Mouse (Mus musculus) layer of hippocampus, postnatal 10 days (tissue): ENCODE data around the gene Slc7a8. TPM values are rescaled to one million over a fixed set of nuclear protein-coding genes. Genes with fewer than 3 reads are reported as not detected.

Experiments used
- DNase-seq, 2 experiments: peaks; one replicate each; pipeline ENCODE4 v3.0.0; 2021; ENCODE audit warnings: low spot score in 2 of 2
- long read RNA-seq: library from polyadenylated mRNA; stranded (forward); transcript quantifications from one replicate; pipeline ENCODE4 v2.0.0, GENCODE M21; 2023
- total RNA-seq, 2 experiments: library from RNA; stranded (reverse); gene quantifications; 2 replicates each; pipeline ENCODE4 v1.2.3; 2021

Gene Slc7a8
- 10 to 100 TPM; 63.7 to 66.3 TPM for total RNA-seq
- long read RNA-seq, full-length matches to known transcripts: 15 of 33 reads
- long read RNA-seq, partial matches to known transcripts: 3 of 33 reads
- long read RNA-seq, other reads (novel, unspliced or antisense): 15 of 33 reads

DNA sequence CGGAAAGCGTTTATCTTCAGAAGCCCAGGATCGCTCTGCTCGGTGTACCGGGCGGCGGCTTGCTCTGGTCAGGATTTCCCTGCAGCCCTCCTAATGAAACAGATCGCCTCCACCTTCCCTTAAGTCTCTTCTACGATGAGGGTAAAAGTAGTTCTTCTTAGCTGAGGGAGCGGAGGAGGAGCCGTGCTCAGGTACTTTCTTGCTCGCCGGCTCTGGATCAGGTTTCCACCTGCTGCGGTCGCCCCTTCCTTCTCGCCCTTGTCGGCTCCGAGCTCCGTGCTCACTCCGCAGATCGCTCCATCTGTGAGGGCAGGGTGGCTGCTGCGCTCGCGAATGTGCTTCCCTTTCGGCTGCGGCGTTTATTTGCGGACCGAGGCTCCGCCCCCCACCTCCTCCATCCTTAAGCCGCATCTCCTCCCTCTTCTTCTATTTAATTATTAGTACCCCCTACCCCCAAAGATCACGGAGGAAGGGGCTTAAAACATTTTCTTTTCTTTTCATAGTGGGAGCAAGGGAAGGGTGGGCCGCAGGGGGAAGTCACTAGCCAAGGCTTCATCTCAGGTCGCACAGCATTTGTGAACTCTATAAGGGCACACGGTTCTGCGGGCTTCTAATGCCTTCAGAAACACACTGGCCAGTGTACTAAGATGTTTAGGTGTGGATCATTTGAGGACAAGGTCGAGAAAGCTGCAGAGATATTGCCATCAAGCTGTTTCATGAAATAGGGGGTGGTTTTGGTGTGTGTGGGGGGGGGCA, at the start of gene Slc7a8:
Gene Slc7a8, minus strand, starts transcription at position 337 of the 756 bp plus-strand sequence.
- peak; percentile 65 to 74 for DNase-seq

DNA sequence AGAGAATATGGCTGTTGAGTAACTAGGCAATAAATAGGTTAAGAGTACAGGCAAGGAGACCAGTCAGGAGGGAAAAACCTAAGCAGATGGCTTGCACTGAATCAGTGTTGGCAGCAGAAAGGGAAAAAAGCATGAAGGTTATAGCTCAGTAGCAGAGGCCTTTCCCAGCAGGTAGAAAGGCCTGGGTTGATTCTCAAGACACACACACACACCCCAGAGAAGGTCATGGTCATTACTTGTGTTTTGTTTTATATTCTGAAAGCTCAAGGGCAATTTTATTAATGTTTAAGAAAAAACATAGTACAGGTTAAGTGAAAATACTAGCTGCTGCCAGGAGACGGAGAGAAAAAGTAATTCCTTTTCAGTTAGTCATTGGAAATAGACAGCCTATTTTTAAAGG, 42.0 kb upstream of the Slc7a8 start:
- DNase-seq: no peak

DNA sequence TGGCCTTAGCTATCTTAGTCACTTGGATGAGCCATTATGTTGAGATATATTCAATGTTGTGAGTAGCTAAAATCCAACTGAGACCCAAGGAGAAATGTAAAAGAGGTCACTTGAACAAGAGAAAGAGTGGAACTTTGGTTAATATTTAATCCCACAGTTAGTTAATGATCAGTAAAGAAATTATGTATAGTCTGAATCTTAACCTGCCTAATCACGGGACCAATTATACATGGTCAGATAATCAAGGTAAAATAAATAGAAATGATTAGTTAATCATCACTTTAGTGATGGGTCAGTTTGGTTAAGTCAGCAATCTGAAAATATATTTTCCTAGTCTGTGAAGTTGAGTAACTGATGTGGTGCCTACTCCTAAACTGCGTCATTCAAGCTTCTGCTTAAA, 40.6 kb upstream of the Slc7a8 start:
- no peak for DNase-seq

DNA sequence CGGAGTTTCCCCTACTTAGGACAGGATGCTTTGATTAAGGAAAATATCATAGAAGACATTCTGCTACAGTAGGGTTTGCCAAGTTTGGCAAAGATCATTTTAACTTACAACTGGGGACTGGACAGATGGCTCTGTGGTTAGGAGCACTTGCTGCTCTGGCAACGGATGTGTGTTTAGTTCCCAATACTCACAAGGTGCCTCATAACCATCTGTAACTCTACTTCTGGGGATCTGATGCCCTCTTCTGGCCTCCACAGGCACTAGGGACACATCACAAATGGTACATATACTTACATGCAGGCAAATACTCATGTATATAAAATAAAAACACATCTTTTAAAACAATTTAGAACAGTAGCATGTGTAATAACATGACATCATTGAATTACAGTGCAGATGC, 36.0 kb upstream of the Slc7a8 start:
- DNase-seq: peak; percentile 43 to 60

DNA sequence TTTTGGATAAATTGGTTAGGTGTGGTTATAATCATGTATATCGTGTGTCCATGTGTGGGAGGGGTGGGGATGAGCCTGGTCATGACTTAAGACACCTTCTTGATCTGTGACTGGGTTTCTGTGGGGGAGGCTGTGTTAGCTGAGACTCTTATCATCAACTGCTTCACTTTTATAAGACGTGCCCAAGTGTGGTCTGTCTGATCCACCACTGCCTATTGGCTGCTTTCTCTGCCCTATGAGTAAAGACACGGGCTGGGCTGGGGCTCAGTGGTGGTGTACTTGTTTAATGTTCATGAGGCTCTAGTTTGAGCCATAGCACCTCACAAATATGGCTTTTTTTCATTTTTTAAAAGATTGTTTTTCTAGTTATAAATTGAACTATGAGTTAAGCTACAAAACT, 34.0 kb upstream of the Slc7a8 start:
- DNase-seq: no peak

DNA sequence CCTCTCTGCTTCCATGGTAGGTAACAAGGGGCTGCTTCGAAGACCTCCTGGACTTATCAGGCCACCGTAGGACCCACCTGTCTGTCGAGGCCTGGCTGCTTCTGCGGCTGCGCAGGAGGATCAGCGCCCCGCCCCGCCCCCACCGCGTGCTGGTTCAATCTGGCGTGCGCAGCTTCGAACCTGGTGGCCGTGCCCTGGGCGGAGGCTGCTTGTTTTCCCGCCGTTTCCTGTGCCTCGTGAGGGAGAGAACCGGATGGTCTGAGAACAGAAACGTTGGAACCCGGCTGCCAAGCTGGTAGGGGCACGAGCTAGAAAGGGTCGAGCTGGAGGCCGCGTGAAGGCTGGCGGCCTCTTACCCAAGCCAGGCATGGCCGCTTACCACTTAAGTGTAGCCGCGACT, 32.2 kb upstream of the Slc7a8 start, which contains the start of gene Rnf212b:
Gene Rnf212b, plus strand, starts transcription at position 151 of the 400 bp plus-strand sequence.
- no peak for DNase-seq

DNA sequence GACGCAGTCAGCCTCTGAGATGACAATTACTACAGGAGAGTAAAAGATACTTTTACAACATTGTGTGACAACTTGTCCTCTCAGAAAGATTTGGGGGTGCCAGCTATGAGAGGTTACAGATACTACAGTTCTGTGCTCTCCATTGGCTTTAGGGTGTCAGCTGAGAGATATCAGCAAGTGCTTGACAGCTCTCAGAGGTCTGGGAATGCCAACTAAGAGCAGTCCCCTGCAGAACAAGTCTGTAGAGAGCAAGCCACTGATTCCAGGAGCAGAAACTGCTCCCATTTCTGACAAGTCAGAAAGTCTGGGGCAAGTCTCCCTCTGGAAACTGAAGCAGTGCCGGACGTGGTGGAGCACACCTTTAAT, 27.9 kb upstream of the Slc7a8 start:
- no peak for DNase-seq

DNA sequence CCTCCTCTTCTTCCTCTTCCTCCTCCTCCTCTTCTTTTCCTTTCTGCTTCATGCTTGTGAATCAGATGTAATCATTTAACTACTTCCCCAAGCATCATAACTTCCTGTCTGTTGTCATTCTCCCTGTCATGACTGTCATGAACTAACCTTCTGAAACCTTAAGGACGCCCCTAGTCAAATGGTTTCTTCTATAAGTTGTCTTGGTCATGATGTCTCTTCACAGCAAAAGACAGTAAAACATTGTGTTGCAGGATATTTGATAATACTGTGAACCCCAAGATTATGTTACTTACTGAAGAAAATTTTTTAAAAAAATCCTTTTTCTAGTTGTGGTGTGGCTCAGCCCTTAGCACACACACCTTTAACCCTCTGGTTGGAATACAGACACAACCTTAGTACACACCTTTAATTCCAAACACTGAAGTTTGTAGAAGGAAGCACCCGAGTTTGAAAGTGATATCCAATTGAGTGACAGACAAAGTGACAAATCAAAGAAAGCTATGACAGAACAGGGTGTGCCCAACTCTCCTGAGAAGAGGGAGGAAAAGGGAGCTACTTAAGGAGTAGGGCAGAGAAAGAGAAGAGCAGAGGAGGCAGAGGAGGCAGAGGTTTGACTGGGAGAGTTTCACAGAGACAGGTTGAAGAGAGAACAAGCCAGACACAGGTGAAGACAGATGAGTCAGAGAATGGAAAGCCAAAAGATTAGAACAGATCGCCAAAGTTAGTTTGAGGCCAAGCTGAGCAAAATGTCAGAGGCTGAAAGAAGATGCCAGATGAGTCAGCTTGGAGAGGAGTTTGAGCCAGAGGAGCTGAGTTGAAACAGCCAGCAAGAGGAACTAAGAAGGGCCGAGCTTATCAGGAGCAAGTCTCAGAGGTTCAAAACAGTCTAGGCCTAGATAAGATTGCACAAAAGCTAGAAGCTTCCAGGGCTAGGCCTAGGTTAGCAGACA, 27.2 kb upstream of the Slc7a8 start:
- no peak for DNase-seq

DNA sequence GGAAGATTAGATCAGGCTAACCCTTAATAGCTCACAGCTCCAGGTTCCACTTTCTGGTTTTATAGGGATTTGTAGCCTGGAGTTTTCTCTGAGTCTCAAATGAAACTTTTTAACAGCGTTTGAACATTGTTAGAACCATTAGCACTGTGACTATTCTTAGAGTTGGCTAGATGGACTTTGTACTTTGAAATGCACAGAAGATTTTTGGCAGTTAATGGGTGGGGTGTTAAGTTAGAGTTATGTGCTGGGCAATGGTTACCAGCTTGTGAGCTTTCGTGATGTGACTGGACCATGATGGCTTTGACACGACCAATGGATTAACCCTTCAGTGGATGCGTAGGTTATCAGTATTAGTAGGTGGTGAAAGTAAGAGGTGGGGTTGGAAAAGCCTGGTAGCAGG, 24.4 kb upstream of the Slc7a8 start:
- no peak for DNase-seq

DNA sequence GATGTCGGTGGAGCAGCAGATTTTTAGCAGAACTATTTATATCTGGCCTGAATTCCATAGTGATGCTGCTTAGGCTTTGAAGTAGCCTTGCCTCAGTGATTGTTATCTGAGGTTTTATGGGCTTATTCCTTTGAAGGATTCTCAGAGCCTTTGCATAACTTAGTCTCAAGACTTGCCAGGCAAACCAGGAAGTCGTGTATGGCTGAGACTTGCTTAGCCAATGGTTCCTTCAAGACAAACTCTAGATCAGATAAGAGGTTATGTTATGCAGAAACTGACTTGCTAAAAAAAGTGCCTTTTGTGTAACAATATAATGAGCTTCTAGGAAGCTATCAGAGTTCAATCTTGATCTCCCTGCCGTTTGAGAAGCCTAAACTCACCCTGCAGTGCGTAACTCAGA, 20.7 kb upstream of the Slc7a8 start:
- DNase-seq: no peak

DNA sequence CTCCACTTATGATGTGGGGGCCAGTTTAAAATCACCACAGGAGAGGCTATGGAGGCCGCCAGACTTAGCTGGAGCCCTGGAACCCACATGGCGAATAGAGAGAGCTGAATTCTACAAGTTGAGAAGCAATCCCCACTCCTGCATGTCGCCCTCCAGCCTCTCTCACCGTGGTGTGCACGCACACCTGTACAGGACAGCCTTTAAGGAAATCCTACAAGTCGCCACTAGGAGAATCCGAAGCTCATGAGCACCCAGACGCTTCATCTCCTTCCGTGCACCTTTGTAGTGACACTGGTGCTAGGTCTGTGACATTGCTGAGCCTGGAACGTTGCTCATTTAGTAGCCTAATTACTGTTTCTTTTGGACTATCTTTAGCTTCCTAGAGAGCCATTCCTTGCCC, 17.9 kb upstream of the Slc7a8 start:
- no peak for DNase-seq

DNA sequence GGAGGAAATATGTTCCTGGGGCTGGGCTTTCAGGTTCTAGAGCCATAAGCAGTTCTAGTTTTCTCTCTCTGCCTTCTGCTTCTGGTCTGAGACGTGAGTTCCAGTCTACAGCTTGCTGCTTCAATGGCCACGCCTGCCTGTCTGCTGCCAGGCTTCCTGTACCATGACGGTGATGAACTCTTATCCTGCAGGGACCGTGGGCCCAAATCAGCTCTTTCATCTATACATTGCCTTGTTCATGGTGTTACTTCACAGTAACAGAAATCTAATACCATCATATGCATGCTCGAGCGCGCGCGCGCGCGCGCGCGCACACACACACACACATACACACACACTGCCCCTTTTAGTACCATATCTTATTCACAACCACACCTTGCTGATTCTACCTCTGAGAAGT, 15.0 kb upstream of the Slc7a8 start:
- DNase-seq: no peak

DNA sequence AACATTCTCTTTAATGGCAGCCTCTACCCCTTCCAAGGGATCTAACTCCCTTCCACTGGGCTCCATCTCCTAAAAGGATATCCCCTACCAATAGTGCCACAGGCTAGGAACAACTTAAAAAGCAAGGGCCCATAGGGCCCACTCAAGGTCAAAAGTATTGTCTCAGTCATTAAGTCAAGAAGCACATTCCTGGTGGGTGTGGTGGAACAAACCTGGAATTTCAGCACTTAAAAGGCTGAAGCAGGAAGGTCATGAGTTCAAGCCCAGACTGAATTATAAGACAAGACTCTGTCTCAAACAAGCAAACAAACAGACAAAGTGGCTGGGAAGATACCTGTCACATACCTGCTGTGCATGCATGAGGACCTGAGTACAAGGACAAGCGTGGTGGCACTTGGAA, 14.2 kb upstream of the Slc7a8 start:
- DNase-seq: no peak

DNA sequence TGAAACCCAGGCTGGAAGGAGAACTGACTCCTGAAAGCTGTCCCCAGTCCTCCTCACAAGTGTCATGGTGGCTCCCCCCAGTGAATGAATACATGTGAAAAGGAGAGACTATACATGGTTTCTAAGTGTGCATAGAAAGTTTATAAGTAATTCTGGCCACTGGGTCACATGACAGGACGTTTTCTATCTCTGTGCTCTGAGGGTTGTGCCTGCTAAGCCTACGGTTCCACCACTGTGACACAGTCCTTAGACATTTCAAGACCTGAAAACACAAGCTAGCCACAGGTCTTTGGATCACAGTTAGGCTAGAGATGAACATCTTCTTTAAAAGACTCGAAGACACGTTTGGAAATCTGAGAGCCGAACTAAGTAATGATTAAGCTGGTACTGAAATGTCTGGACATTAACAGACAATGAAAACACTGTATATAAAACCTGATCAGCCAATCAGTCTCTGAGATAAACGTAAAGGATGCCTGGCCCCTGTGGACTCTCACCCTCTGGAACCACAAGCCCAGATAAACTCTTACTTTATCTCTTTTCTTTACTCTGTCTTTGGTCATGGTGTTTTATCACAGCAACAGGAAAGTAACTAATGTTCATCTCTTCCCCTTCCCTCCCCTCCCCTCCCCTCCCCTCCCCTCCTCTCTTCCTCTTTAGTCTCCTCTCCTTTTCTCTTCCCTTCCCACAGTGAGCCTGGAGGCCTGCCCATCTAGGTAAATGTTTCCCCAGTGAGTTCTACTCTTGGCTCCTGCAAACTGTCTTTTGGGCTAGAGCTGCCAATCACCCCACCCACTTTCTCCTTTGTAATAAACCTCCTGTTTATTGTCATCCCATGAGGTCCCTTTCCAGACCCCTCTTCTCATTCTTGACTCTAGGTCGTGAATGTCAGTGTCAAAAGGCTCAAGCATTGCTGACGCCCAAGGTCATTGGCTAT, 12.4 kb upstream of the Slc7a8 start:
- no peak for DNase-seq

DNA sequence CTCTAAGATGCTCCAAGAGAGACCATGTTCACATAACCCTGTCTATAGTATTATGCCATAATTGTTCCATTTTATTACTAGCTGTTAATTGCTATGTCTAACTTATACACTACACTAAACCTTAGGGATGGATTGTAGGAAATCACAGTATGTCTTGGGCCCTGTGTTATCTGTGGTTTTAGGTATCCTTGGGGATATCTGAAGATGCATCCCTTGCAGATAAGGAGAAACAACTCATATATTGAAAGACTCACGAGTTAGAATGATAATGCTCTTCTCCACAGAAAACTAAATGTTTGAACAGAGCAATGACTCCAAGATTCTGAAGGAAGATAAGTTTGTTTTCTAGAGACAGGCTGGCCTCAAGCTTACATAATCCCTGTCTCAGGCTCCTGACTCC, 11.6 kb upstream of the Slc7a8 start:
- DNase-seq: no peak

DNA sequence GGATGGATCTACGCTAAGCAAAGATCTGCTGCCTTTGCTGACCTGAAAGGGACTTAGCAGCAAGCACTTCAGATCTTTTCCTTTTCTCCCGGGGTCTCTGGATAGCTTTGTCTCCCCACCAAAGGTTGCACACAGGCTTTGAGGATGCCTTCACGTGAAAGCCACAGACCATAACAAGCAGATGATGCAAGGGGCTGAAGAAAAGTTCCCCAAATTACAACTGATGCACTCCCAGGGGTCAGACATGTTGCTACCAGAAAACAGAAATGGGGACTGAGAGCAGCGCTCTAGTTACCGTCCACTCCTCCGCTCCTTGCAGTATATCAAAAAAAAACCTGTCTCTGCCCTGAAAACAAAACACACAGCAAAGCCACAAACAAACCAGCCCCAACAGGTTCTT, 10.4 kb upstream of the Slc7a8 start:
- DNase-seq: no peak

DNA sequence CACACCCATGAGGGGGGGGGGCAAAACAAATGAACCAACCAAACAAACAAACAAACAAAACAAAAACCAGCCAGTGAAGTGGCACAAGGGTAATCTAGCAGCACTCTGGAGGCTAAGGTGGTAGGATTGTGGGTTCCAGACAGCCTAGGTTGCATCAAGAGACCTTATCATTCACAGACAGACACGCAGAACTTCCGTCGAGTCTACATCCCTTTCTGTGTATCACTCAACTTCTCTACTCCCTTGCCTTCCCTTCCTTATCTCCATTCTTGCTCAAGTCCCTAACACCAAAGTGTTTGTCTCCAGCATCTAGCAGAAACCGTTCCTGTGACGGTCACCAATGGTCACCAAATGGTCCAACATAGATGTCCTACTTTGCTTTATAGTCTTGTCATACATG, 6.5 kb upstream of the Slc7a8 start:
- DNase-seq: no peak

DNA sequence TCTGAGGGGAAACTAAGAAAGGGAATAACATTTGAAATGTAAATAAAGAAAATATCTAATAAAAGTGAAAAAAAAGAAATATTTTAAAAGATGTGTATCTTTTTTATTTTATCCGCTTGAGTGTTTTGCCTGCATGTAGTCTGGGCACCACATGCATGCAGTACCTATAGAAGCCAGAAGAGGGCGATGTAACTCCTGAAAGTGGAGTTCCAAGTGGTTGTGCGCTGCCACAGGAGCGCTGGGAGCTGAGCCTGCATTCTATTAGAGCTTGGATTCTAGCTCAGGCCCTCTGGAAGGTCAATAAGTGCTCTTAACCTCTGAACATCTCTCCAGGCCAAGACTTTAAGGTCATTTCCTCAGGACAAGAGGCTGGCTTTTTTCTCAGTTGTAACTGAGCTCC, 5.5 kb upstream of the Slc7a8 start:
- no peak for DNase-seq

DNA sequence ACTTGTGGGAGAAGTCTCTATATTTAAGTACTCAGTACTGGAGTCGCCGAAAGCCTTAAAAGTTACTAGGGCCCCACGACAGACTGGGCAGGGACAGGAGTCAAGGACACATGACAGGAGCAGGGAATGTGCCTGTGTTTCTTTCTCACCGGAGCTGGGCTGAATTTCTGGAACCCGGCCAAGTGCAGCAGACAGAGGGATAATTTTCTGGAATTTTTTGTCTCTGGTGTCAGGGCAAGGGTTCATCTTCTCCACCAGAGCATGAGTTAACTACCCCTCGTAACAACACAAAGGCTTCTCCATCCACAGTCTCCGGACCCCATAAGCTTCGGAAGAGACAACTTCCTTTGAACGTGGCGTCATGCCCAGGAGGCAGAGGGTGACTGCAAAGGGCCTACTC, 4.7 kb upstream of the Slc7a8 start:
- DNase-seq: no peak

DNA sequence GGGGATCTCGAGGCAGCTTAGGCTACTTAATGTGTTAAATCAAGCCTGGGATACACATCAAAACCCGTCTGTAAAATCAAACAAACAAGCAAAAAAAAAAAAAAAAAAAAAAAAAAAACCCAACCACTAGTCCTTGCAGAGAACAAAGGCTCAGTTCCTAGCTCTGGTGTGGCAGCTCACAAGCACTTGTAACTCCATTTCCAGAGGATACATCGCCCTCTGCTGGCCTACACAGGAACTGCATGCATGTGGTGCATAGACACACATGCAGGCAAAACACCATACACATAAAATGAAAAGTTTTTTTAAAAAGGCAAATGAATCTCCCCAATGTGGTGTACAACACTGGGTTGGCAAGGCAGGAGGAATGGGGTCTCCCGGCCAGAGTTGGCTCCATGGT, 4.2 kb upstream of the Slc7a8 start:
- DNase-seq: peak; percentile 70 to 71

DNA sequence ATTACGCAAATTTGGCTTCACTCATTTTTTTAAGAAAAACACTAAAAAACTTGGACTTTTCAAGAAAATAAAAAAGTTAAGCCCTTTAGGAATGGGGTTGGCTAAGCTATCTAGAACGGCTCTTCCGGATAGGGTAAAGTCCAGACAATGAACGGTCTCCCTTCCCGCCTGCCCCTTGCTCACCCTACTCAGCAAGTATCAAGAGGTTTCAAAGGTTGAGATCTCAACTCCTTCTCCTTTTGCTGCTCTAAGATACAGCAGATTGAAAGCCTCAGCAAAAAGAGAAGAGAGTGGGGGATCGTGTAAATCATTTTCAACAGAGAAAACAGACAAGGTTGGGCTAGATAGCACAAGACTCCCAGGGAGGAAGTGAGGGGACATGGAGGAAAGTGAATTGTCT, 1.2 kb upstream of the Slc7a8 start:
- DNase-seq: no peak
